Mouse (Mus musculus) liver (tissue): ENCODE data around the gene Cd72.

Experiments used
- DNase-seq: peaks from one replicate; pipeline ENCODE4 v3.0.0-alpha.2; 2020; ENCODE audit warnings: mixed read lengths

Cd72 gene

DNA sequence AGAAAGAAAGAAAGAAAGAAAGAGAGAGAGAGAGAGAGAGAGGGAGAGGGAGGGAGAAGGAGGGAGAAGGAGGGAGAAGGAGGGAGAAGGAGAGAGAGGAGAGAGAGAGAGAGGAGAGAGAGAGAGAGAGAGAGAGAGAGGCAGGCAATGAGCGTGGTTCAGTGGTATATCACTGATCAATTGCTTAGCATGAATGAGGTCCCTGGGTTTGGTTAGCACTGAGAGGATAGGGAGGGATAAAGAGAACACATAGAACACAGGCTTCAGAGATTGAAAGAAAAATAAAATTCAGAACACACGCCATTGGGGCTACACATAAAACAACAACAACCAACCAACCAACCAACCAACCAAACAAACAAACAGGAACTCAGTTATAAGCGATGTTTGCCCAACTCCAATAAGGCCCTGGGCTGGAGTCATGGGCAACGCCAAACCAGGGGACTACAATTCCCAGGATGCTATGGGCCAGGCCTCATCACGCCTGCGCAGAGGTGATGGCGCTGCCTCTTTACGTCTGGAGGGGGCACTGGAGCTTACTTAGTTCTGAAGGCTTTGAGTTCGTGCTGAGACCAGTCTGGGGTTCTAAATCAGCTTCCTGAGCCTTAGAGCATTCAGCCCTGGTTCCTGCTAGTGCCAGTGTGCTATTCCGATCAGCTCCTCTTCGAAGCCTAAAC is 23.6 kb upstream of the Cd72 start:
- DNase-seq: peak; percentile 88

GRCm38 (mm10) chr4:43476604-43477003 is 22.2 kb upstream of the Cd72 start:
- DNase-seq: no peak

DNA sequence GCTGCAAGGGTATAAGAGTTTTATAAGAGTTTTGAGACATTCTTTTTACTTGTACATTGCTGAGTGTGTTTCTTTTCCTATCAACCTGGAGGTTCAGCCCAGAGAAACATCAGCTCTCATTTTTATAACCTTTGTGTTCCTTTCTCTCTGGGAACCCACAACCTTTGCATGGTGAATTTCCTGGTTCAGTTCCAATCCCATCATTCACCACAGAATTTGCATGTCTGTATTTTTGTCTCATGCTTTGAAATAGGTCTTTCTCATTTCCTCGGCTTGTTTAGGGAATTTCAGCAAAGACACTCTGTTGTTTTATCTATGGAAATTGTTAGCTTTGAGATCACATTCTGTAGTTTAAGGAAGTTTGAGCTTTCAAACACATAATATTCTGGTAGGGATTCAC is 19.2 kb upstream of the Cd72 start:
- no peak for DNase-seq

DNA sequence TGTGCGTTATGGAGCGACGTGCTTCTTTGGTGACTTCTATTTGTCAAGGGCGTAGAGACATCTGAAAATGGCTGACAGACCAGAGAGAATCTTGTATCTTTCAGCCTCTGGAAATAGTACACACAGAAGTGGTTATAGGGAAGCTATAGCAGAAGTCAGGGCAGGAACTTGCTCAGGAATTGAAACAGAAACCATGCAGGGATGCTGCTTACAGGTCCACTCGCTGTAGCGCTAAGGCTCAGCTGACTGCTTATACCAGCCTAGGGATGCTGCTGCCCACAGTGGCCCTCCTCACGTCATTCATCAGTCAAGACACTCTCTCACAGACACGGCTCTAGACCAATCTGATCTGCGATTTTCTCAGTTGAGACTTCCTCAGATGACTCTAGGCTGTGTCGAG is 15.9 kb upstream of the Cd72 start:
- no peak for DNase-seq

DNA sequence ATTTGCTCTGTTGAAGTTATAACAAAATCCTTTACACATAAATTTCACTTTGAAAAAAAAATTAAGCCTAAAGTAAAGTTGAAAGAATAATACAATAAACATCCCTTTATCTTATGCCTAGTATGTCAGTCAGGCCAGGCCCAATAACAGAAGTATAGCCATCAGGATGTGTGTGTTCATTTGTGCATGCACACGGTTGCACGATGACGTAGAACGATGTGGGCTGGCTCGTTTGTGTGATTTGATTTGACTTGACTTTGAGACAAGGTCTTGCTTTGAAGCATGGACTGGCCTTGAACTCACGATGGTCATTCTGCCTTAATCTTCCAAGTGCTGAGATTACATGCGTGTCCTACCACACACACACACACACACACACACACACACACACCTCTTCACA is 12.4 kb upstream of the Cd72 start:
- no peak for DNase-seq

GRCm38 (mm10) chr4:43465935-43466334 is 11.5 kb upstream of the Cd72 start:
- DNase-seq: no peak

GRCm38 (mm10) chr4:43463102-43463501 is 8.7 kb upstream of the Cd72 start:
- no peak for DNase-seq

DNA sequence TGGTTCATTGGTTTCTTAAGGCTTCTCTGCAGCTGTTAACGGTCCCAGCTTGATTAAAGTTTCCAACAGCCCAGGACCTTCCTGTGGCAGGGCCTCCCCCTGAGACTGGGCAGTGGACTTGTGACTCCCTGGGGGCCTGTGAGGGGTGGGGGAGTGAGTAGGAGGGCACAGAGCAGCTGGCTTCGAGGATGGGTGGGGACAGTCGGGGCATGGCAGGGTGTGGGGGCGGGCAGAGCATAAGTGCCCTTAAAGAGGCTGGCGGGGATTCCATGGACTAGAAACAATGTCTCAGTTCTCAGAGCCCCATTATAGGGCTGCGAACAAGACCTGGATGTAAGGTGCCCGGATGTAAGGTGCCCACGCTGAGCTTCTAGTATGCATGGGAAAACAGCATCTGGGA is 2.7 kb upstream of the Cd72 start:
- no peak for DNase-seq

- DNase-seq: no peak
Measured at GRCm38 (mm10) chr4:43456470-43456869, 2.0 kb upstream of the Cd72 start.

- DNase-seq: no peak
Measured at GRCm38 (mm10) chr4:43453413-43453812, 1.0 kb downstream of the Cd72 start.

DNA sequence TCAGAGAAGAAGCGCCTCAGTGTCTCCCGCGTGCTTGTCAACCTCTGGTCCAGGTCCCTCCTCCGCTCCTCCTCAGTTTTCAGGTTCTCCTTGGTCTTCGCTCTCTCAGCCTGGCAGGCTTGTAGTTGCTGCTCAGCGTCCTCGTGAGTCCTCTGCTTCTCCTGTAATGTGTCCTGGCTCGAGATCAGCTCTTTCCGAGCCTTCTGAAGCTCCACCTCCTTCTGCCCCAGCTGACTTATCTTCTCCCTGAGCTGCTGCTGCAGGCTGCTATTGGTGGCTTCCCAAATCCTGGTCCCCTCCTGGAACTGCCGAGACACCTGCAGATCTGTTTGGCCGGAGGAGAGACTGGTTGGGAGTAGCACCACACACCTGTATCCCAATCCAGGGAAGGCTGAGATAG is 2.1 kb downstream of the Cd72 start:
- DNase-seq: no peak

GRCm38 (mm10) chr4:43448554-43448953 is 5.9 kb downstream of the Cd72 start:
- no peak for DNase-seq

DNA sequence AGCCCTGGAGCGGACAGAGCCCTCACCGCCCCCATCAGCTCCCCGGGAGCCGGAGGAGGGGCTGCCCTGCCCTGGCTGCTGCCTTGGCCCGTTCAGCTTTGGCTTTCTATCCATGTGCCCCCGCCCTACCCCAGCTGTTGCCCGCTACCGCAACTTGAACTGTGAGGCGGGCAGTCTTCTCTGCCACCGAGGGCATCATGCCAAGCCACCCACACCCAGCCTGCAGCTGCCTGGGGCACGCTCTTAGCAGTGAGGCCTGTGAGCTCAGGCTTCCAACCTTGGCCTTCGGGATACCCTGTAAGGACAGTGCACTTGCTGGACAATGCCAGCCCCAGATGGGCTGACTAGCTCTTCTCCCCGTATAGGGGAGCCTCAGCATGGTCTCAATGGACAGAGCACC is 7.2 kb downstream of the Cd72 start:
- DNase-seq: no peak

GRCm38 (mm10) chr4:43443511-43443910 is 10.9 kb downstream of the Cd72 start:
- DNase-seq: no peak

GRCm38 (mm10) chr4:43442456-43443361 is 11.7 kb downstream of the Cd72 start:
- DNase-seq: peak; percentile 80

DNA sequence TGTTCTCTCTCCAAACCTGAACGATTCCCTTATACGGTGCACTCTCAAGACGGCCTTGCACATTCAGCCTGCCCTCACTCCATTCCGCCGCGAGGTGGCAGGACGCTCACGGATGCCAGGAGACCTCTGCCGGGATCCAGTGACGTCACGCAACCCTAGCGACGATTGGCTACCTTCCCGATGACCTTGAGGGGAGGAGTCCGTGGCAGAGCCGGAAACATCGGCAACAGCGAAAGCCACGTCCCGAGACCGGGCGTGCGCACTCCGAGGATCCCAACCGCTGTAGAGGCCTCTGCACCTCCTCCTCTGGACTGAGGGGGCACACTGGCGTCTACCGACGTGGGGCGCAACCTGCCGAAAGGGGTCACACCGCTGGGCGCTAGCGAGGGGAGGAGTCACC is 12.4 kb downstream of the Cd72 start:
- DNase-seq: peak; percentile 96

DNA sequence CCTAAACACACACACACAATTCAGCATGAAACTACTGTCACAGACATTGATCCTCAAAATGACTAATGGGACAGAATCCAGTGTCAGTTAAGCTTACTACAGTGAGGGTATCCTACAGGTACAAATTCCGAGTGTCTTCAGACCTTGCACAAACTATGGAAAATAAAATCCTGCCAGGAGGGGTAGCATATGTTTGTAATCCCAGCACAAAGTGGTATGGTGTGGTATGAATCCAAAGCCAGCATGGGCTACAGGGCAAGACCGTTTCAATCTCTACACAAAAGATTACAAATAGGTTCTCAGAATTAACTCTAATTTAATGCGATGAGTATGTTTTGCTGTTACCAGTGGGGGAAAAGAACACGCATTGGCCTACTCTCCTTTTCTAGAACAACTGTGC is 12.8 kb downstream of the Cd72 start, which contains the start of gene Tesk1:
Gene Tesk1, plus strand, starts transcription at position 301 of the 400 bp plus-strand sequence.
- no peak for DNase-seq

DNA sequence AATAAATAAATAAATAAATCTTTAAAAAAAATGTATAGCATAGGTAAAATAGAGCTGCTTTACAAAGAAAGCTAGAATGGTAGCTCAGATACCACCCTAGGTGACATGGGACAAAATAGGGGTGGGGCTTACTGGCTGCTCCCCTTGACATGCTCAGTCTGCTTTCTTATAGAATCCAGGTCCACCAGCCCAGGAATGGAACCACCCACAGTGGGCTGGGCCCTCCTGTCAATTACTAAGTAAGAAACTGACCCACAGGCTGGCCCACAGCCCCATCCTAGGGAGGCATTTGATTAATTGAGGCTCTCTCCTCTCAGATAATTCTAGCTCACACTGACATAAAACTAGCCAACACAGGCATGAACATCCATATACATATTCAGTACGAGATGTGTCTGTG is 21.6 kb downstream of the Cd72 start:
- DNase-seq: no peak

DNA sequence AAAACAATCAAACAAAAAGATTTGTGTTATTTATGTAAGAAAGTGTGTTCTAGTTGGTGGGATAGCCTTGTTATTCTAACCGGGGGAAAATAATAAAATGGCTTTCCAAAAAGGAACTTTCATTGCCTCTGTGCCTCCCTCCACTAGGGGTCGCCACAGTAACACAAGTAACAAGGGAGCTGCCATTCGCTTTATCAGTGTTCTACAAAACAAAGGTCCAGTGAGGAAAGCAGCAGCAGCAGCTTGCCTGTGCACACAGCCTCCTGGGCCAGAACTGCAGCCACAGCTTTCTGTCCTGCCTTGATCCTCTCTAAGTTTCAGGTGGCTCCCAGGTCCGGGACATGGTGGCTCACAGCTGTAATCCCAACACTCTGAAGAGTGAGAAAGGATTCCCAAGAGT is 22.7 kb downstream of the Cd72 start:
- peak; percentile 79 for DNase-seq

DNA sequence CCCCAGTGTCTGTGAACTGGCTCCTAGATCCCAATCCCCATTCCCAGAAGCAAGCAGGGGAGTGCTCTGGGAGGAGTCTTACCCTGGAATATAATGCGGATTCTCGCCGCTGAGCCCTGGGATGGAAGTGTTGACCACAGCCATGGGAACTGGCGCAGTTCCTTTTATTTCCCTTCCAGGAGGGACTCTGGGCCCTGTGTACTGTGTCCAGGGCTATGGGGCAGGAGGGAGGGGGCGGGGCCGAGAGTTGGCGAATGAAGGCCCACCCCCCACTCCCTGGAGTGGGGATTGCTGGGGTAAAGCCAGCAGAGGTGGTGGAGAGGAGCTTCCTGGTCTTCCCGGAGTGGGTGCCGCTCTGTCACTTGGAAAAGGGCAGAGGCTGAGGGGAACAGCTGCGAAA is 25.5 kb downstream of the Cd72 start, which contains the start of gene Fam166b:
Gene Fam166b, minus strand, starts transcription at position 189 of the 400 bp plus-strand sequence.
- no peak for DNase-seq

GRCm38 (mm10) chr4:43428180-43428861 is 26.1 kb downstream of the Cd72 start:
- no peak for DNase-seq

GRCm38 (mm10) chr4:43427501-43428179 is 26.8 kb downstream of the Cd72 start:
- DNase-seq: no peak

GRCm38 (mm10) chr4:43426487-43426886 is 27.9 kb downstream of the Cd72 start:
- no peak for DNase-seq
